Mouse (Mus musculus): ENCODE data around the gene Kcns1.
"Not testable (repeated sequence)": the region's sequence is repeated elsewhere in the genome, so short reads cannot be mapped to it uniquely, and the experiment has no call there.

Kcns1 gene

DNA sequence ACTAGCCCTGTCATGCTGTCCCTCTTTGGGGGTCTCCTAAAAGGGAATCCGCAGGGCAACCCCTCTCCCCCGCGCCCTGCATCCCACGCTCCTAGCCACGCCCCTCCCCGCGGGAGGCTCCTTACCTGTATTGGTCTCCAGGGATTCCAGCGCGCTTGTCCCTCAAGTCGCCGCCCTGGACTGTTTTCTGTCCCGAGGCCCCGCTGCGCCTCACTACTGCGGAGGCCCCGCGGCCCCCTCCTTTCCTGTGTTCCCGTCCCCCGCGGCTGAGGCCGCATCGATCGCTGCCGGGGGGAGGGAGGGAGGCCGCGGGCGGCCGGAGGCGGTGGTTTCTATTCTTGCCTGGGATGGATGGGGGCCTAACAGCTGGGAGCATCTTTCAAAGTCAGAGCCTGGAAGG lies at the start of gene Kcns1:
Gene Kcns1 (minus strand): TSS at position 212 of the 400 bp plus-strand sequence.
- DNase-seq (ENCODE audit: low spot score in 2 of 2): no peak

DNA sequence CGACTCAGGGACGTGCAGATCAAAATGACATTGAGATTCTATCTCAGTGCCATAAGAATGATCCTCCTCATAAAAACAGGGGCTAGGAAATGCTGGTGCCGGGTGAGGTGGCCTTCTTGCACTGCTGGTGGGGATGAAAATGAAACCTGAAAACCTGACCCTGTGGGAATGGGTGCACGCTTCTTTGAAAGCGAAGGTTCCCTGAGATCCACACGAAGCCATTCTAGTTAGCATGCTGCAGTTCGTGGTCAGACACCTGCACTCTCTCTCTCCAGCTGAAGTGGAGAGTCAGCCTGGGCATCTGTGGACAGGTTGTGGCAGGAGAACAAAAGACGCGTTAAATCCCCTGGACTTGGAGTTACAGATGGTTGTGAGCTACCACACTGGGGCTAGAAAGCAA lies 48.4 kb upstream of the Kcns1 start:
- DNase-seq (ENCODE audit: low spot score in 2 of 2): no peak

DNA sequence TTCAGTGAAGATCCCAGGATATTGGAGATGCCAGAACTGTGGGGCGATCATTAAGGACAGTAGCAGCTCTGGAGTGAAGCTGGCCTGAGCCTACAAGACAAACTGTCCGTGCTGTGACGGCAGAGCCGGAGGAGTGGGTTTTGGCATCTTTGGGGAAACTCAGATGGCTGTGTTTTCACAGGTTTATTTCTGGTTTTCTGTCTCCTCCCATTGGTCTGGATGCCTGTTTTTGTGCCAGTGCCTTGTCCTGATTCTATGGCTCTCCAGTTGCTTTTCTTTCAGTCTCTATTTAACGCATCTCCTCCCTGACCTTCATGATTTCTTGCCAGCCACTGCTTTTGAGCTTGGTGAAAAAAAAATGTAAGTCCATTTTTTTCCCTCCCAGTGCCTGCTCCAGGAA lies 41.8 kb upstream of the Kcns1 start:
- DNase-seq (ENCODE audit: low spot score in 2 of 2): peak in 1 of 2 experiments; percentile 15

DNA sequence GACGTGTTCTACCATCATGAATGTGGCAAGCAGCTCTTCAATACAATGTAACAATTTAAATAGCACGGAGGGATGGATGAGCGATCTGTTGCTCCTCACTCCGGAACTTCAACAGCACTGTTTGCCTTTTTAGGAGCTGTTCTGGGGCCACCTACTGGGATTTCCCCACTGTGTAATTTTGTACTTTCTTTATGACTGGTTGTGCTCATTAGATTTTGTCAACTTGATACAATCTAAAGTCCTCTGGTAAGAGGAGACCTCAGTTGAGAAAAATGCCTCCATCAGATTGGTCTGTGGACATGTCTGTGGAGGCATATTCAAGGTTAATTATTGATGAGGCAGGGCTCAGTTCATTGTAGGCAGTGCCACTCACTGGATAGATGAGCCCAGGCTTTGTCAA lies 40.0 kb upstream of the Kcns1 start:
- DNase-seq (ENCODE audit: low spot score in 2 of 2): no peak

DNA sequence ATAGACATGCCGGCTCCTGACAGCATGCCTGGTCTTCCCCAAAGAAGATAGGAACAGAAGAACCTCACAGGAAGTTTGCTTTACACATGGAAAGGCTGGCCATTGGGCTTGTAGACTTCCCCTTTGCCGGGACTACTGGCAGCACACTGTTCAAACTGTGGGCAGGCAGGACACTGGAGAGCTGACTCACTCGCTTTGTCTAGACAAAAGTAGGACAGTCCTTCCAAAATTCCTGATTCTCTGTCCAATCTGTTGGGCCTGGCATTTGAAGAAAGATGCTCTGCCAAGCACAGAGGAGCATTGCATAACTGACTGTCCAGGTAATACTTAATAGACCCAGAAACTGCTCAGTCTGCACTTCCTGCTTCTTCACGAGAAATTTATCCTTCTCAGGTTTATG lies 35.8 kb upstream of the Kcns1 start:
- peak in 1 of 2 experiments; percentile 19 for DNase-seq (ENCODE audit: low spot score in 2 of 2)

DNA sequence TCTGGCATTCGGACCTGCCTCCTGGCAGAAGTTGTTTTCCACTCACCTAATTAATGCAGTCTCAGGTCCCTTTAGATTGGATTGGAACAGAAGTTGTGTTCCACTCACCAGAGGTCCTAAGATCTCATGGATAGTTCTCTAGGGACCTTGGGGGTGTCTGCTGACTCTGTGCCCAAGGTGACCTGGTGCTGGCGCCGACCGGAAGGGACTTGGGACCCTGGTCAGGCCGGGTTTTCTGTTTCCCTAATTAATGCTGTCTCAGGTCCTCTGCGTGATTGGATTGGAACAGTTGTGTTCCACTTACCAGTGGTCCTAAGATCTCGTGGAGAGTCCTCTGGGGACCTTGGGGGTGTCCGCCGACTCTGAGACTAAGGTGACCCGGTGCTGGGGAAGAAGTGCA lies 35.1 kb upstream of the Kcns1 start:
- DNase-seq (ENCODE audit: low spot score in 2 of 2): not testable (repeated sequence)

DNA sequence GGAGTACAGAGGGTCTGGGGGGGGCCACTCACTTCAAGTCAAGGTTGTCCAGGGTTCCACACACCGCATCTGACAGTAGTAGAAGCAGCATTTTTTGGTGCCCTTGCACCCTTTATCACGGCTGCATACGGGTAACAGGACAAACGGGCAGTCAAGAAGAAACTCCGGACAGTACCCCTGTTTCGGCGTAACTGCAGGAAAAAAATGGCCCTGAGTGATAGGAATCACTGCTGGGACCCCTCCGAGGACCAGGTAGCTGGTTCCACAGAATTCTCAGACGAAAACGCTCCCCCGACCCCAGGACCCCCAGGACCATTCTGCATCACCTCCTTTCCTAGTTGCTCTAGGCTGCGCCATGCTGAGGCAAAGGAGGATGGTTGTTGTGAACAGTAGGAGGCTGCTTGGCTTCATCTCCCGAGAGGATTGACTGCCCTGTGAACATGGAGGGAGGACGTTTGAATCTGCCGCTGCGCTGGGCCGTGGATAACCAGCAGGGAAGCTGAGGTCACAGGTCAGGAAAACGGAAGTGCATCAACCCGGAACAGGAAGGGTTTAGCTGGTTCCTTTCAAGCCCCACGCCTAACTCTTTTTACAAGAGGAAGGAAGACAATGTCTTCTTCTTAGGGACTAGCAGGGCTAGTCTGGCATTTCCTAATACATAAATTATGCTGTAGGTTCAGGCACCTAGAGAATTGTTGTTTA lies 28.9 kb upstream of the Kcns1 start, which contains the start of gene Wfdc15a:
Gene Wfdc15a (minus strand): TSS at position 505 of the 702 bp plus-strand sequence.
- DNase-seq (ENCODE audit: low spot score in 2 of 2): no peak

DNA sequence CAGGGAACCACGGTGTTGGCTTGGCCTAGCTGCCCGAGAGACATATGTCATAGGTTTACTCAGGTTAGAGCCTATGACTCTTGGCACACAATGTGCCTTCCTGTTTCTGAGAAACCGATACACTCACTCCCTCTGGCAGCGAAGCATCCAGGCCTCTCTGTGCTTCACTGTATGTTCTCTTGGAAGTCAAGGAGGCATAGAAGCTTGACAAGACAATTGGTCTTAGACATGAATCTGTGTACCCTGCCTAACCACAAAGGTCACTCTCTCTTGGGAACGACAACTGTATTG lies 25.7 kb upstream of the Kcns1 start:
- DNase-seq (ENCODE audit: low spot score in 2 of 2): no peak

DNA sequence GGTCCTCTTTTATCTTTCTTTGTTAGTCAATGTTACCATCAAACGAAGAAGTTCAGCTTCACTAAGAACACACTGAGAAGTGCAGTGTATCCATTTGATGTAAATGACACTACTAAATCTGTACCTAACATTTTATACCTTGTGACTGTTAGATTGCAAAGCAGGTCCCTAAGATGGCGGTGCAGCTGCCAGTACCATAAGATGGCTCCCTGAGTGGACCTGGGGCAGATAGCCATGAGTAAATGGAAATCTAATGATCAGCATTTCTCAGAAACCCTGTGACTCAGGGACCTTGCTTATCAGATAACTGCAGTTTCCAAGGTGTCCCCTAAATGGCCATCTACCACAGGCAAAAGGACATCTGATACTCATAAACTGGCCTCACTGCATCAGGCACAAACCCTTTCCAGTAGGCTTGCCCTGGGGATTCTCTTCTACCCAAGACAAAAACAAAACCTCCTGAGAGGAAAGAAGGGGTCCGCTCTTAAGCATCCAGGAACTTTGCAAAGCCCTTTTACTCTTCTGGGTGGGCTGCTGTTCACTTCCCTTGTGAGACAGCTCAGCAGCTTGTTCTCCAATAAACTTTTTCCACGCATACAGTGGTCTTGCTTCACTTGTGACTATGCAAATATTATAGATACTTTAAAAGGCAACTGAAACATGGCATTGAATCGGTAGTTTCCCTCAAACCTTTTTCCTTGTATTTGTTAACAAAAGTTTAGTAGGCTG lies 25.2 kb upstream of the Kcns1 start:
- DNase-seq (ENCODE audit: low spot score in 2 of 2): no peak

DNA sequence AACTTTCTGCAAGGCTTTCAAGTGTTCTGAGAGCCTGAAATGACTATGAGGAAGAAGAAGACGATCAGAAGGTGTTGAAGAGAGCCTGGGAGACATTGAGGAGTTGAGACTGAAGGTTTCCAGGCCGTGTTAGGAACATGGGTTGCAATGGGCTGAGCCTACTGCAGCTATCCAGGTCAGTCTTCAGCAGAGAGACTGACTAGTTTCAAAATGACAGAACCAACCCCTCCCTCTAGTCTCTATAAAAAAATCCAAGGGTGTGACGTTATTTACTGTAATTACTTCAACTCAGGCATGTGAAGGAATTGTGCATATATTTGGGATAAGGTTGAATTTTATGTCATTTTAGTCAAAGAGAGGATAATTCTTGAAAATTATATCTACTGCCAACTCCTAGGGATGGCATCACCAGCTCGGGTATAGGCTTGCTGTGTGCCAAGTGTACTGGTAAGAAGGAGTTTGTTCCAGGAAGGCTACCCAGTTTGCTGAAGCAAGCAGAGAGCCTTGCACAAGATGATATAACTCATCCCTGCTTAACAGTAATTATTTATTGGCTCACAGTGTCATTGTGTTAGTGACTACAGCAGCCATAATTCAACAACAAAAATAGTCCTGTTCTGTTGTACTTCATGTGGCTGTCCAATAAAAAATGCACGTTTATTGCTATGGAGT lies 24.2 kb upstream of the Kcns1 start:
- DNase-seq (ENCODE audit: low spot score in 2 of 2): no peak

DNA sequence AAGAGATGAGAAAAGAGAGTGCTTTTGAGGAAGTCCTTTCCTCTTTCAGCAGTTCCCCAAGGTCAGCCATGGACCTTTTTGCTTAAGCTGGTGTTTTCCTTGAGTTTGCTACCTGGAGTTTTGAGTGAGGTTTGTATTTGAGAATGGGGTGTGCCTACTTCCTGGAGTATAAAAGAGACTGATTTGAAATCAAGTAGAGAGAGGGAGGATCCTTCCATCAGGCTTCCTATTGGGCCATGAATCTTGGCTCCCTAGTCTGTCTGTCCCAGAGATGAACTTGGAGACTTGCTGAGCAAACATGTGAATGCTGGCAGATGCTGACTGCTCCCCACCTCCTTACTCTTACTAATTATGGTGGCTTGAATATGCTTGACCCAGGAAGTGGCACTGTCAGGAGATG lies 21.4 kb upstream of the Kcns1 start:
- no peak for DNase-seq (ENCODE audit: low spot score in 2 of 2)

DNA sequence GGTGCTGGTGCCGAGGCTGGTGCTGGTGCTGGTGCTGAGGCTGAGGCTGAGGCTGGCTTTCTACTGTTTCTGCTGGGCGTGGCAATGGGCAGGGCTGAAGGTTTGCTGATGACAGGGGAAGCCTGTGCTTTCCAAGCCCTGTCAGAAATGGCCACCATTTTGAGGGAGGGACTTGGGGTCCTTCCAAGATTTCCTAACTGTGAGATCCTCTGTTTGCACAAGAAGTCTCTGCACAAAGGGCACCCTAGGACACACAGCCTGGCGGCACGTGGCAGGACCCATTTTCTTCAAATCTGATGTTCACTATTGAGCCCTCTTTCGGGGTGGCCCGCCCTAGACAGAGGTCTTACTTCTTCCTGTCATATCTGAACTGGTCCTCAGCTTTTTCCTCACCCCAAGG lies 19.7 kb upstream of the Kcns1 start, which contains the start of gene Wfdc12:
Gene Wfdc12 (minus strand): TSS at position 33 of the 400 bp plus-strand sequence.
- DNase-seq (ENCODE audit: low spot score in 2 of 2): no peak

DNA sequence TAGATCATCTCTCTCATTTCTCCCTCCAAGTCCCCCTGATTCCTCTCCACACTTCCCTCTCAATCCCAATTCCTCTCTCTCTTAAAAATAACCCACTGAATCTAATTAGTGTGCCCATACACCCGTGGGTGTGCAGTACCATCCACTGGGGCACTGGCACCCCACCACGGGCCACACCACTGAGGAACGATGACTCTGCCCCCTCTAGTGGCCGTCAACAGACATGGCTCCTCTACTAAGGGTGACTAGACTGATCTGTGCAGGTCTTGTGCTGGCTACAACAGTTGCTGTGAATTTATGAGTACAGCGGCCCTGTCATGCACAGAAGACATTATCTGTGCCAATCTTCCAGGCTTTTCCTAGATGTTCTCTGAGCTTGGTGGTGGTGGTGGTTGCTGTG lies 17.8 kb upstream of the Kcns1 start:
- no peak for DNase-seq (ENCODE audit: low spot score in 2 of 2)

DNA sequence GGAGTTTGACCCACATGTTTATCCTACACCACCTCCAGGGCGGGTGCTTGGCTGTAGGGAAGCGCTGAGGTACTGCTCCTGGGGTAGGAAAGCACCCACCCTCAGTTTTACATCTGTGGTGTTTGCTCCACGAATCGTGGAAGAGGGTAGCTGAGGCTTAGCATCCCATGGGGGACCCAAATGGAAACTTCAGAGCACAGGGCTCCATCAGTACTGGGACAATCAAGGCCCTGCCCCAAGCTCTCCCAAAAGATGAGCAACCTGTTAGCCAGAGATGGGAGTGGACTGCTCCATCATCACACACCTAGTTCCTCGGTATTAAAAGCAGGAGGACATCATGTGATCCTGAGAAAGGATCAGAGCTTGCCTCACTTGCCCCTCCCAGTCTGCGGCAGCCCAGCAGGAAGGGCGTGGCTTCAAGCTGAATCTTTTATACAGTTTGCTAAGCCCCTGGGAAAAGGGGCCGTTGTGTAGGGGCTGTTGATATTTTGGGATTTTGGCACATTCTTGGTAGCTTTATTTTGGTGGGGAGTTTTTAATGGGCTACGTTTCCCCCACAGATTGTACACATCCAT lies 13.3 kb upstream of the Kcns1 start:
- DNase-seq (ENCODE audit: low spot score in 2 of 2): no peak

DNA sequence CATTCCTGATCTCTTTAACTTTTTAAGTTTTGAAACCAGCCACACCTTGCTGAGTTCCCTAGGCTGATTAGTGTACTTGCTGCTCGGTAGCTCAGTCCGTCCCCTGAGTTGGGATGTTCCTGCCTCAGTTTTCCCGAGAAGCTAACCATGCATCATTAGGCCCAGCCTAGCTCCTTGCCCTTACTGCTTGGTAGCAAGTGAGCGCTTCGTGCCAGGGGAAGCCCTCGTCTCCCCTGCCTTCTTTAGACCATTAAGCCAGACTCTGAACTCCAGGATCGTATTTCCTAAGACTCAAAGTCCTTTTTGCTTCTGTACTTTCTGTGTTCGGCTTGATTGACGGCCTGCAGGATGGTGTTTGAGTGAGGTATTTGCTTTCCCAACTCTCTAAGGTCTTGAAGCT lies 12.4 kb upstream of the Kcns1 start:
- DNase-seq (ENCODE audit: low spot score in 2 of 2): no peak

DNA sequence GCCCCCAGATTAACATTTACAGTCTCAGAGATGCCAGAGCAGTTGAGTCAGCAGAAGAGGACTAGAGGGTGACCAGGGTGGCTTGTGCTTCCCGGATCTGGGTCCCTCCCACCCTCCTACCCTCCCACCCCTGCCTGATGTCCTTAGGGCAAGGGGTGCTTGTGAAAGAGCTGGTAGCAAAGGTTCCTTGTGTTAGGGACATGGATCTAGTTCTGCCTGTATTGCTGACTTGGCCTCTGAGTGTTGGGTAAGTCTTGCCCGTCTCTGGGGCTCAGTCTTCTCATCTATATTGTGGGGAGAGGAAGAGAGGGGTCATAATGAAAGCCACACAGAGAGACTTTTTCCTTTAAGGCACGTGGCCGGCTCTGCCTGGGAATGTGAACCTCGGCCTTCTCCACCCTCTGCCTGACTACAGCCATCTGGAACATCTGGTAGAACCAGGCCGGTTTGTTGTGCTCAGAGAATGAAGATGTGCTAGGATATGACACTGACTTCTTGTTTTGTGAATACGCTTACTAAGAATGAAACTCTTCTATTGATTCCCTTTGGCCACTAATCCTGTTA lies 11.9 kb upstream of the Kcns1 start, which contains the start of gene Wfdc5:
Gene Wfdc5 (minus strand): TSS at position 51 of the 564 bp plus-strand sequence.
- no peak for DNase-seq (ENCODE audit: low spot score in 2 of 2)

DNA sequence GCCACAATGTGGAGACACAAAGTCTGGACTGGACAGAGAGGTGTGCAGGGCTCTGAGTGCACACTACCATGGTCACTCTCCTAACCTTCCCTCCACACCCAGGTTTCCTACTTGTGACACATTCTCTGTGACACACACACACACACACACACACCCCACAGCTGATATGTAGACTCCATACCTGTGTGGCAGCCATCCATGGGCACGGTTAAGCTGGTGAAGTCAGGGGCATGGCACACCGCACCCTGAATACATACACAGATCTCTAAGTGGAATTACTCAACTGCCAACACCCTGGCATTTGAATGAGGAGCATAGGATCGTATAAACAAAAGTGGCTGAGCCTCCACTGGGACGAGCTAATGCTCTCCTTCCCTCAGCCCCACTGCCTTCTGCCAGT lies 9.9 kb upstream of the Kcns1 start:
- no peak for DNase-seq (ENCODE audit: low spot score in 2 of 2)

DNA sequence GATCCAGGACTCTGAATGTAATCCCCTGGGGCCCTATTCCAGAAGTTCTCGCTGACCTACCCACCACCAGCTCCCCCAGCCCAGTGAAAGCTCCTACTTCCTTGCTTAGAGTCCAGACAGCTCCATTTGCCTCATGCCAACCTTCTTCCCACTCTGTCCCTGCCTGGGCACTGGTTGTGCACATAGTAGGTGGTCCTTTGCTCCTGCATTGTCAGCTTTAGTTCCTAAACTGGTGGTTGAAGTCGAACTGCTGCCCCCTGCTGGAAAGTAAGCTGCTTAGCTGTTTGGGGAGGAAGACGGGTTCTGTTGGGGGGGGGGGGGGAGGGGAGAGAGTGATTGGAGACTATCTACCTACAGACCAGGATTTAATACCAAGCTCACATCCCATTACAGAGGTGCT lies 9.2 kb upstream of the Kcns1 start:
- no peak for DNase-seq (ENCODE audit: low spot score in 2 of 2)

DNA sequence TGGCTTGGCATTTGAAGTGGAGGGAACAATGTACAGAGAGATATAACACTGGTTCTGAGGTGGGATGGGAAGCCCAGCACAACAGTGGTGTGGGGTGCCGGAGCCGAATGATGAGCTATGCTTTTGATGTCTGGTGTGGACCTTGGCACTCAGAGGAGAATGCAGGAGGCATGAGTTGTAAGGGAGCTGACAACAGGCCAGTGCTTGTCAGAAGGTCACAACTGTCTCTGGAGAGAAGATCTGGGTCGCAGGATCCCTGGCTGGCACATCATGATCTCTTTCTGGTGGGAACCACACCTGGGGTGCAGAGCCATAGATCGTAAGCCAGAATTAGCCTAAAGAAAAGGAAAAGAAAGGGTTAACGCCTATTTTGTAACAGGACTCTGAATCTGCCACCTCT lies 6.9 kb upstream of the Kcns1 start:
- DNase-seq (ENCODE audit: low spot score in 2 of 2): no peak

DNA sequence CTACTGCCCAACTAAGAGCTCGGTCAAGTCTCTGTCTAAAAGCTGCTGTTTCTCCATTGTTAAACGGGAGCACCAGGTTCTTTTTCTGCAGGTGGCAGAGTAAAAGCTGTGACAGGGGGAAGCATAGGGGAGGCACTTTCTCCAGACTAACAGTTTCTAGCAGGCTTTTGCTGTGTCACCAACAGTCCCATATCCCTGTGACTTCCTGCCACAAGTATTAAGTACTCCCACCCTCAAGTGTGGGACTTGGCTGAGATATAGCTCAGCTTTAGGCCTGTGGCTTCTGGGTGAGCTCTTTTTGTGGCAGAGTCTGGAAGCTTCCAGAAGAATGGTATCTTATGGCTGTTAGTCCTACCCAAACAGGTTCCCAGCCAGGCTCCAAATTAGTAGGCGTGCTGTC lies 4.9 kb upstream of the Kcns1 start:
- DNase-seq (ENCODE audit: low spot score in 2 of 2): no peak

DNA sequence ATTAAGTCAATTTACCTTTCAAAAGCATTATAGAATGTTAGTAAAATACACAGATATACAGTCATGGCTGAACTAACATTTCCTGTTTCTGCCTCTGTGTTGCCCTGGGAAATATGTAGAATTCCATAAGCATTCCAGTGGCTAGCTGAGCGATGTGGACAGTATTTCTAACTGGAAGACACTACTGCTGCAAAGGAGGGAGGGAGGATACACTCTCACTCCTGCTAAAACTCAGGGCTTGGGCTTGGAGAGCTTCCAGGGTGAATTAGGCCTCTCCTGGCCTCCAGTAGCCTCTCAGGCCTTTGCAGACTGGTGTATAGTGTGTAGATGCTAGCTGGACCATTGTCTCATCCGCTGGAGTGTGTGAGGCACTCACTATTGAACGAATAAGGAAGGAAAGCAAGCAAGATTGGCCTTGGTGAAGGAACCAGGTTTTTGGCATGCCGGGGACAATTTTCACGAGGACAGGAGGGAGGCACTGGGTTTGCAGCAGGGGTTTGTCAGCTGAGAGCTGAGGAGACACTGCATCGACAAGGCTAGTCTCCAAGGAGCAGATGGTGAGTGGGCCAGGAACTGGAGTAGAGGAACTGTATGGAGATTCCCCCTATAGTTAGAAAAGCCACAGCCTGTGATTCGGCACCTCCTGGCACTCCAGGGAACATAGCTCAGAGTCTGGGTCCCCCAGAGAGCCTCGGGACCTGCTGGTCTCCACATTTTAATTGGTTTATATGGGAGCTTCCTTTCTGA lies 3.9 kb upstream of the Kcns1 start:
- DNase-seq (ENCODE audit: low spot score in 2 of 2): peak; percentile 71 to 91

DNA sequence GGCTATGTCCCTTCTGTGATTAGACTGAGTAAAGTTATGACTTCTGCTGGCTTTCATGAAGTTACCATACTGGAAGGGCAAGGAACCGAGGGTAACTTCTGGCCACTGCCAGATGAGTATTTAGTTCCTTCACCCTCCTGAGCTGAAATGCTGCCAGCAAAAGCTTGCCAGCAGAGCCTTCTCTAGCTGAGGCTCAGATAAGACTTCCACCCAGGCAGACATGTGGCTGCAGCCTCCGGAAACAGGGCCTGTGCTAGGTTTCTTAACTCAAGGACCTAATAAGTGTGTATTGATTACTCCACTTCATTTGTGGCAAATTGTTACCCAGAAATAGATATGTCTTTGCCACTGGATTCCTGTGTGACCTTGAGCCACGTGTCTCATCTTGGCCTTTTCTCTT lies 2.5 kb upstream of the Kcns1 start:
- no peak for DNase-seq (ENCODE audit: low spot score in 2 of 2)

Data from left cerebral cortex, adult 9 months (tissue).